Mouse (Mus musculus): ENCODE measurements around the gene Bud13. TPM values are rescaled to one million over a fixed set of nuclear protein-coding genes. Genes with fewer than 3 reads are reported as not detected.
A peak's percentile ranks its signal among the peaks of the same experiment; 100 is the strongest.

The Bud13 gene
- polyA plus RNA-seq, 1 experiment: 8.0 TPM

DNA sequence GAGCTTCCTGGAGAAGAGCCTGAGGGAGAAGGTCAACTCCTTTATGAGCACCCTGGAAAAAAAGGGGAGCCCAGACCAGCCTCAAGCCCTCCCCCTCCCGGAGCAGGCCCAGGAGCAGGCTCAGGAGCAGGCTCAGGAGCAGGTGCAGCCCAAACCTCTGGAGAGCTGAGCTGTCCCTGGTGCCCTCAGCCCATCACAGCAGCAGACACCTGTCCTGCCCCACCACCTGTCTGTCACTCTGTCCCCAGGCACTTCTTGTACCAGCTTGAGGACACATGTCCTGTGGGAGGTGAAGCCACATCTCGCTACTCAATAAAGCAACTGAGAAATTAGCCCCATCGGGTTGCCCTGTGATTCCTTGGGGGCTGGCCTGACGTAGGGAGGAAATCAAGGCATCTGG lies 39.7 kb upstream of the Bud13 start:
- no peak for TF ChIP-seq CTCF (IDR thresholded peaks at IDR 0.05; ENCODE audit: extremely low read depth, insufficient read depth, insufficient read length, insufficient replicate concordance)
- TF ChIP-seq POLR2A (IDR thresholded peaks at IDR 0.05; ENCODE audit: low read depth, low read length): no peak
- 68% methylated on average over 4 of the region's 4 CpGs for whole genome bisulfite sequencing
- Histone ChIP-seq H3K4me1 (ENCODE audit: control insufficient read depth, insufficient read depth, insufficient read length) (no peaks in the 10 kb centered on the region), H3K27me3 (ENCODE audit: control insufficient read depth, insufficient read depth, low read length) (no peaks in the 10 kb centered on the region), H3K4me3 (ENCODE audit: extremely low read depth, insufficient read depth, insufficient read length) (no peak overlapping the region), H3K36me3 (ENCODE audit: control insufficient read depth, insufficient read depth, low read length) (no peaks in the 10 kb centered on the region), H3K27ac (ENCODE audit: insufficient read depth, low read length) (no peak overlapping the region)
- no peak for DNase-seq (ENCODE audit: low read depth in 1 of 2, low spot score in 2 of 2)

- H3K27ac ChIP-seq (ENCODE audit: insufficient read depth, low read length): no peak overlapping the region
- H3K4me1 ChIP-seq (ENCODE audit: control insufficient read depth, insufficient read depth, insufficient read length): no peaks in the 10 kb centered on the region
- H3K27me3 ChIP-seq (ENCODE audit: control insufficient read depth, insufficient read depth, low read length): no peaks in the 10 kb centered on the region
- DNase-seq (ENCODE audit: low read depth in 1 of 2, low spot score in 2 of 2): no peak
- no peaks in the 10 kb centered on the region for H3K36me3 ChIP-seq (ENCODE audit: control insufficient read depth, insufficient read depth, low read length)
- WGBS: 76% methylated on average over 8 of the region's 8 CpGs
- no peak overlapping the region for H3K4me3 ChIP-seq (ENCODE audit: extremely low read depth, insufficient read depth, insufficient read length)
- no peak for TF ChIP-seq POLR2A (IDR thresholded peaks at IDR 0.05; ENCODE audit: low read depth, low read length)
- no peak for TF ChIP-seq CTCF (IDR thresholded peaks at IDR 0.05; ENCODE audit: extremely low read depth, insufficient read depth, insufficient read length, insufficient replicate concordance)
Measured at GRCm38 (mm10) chr9:46243584-46243983, 39.2 kb upstream of the Bud13 start.

- Histone ChIP-seq H3K27me3 (ENCODE audit: control insufficient read depth, insufficient read depth, low read length) (no peaks in the 10 kb centered on the region), H3K36me3 (ENCODE audit: control insufficient read depth, insufficient read depth, low read length) (no peaks in the 10 kb centered on the region), H3K4me1 (ENCODE audit: control insufficient read depth, insufficient read depth, insufficient read length) (no peaks in the 10 kb centered on the region), H3K4me3 (ENCODE audit: extremely low read depth, insufficient read depth, insufficient read length) (no peak overlapping the region), H3K27ac (ENCODE audit: insufficient read depth, low read length) (no peak overlapping the region)
- DNase-seq (ENCODE audit: low read depth in 1 of 2, low spot score in 2 of 2): peak in 1 of 2 experiments; percentile 20
- no peak for TF ChIP-seq POLR2A (IDR thresholded peaks at IDR 0.05; ENCODE audit: low read depth, low read length)
- peak; percentile 69; the same call in 1 of the 2 replicates for TF ChIP-seq CTCF (IDR thresholded peaks at IDR 0.05; ENCODE audit: extremely low read depth, insufficient read depth, insufficient read length, insufficient replicate concordance)
- WGBS: 35% methylated on average over 11 of the region's 11 CpGs
Measured at GRCm38 (mm10) chr9:46246752-46247324, 36.0 kb upstream of the Bud13 start.

DNA sequence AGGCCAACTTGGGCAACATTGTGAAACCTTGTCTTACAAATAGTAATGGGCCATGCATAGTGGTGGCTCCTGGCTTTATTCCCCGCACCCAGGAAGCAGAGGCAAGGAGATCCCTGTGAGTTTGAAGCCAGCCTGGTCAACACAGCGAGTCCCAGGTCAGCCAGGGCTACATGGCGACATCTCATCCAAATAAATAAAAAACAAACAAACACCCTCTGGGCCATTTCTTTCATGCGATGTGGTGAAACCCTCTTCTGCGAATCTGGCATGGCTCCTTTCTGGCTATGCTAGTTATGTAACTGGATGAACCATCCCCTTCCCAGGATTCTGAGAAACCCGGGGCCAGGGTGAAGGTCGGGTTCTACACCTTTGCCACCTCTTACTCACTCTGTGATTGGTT lies 26.6 kb upstream of the Bud13 start:
- 89% methylated on average over 7 of the region's 7 CpGs for WGBS
- DNase-seq (ENCODE audit: low read depth in 1 of 2, low spot score in 2 of 2): no peak
- no peaks in the 10 kb centered on the region for H3K27me3 ChIP-seq (ENCODE audit: control insufficient read depth, insufficient read depth, low read length)
- no peaks in the 10 kb centered on the region for H3K4me1 ChIP-seq (ENCODE audit: control insufficient read depth, insufficient read depth, insufficient read length)
- TF ChIP-seq POLR2A (IDR thresholded peaks at IDR 0.05; ENCODE audit: low read depth, low read length) (no peak), CTCF (IDR thresholded peaks at IDR 0.05; ENCODE audit: extremely low read depth, insufficient read depth, insufficient read length, insufficient replicate concordance) (no peak)
- H3K27ac ChIP-seq (ENCODE audit: insufficient read depth, low read length): no peak overlapping the region
- H3K36me3 ChIP-seq (ENCODE audit: control insufficient read depth, insufficient read depth, low read length): no peaks in the 10 kb centered on the region
- no peak overlapping the region for H3K4me3 ChIP-seq (ENCODE audit: extremely low read depth, insufficient read depth, insufficient read length)

GRCm38 (mm10) chr9:46256658-46257385 lies 26.0 kb upstream of the Bud13 start:
- no peak for TF ChIP-seq CTCF (IDR thresholded peaks at IDR 0.05; ENCODE audit: extremely low read depth, insufficient read depth, insufficient read length, insufficient replicate concordance)
- TF ChIP-seq POLR2A (IDR thresholded peaks at IDR 0.05; ENCODE audit: low read depth, low read length): no peak
- Histone ChIP-seq H3K27me3 (ENCODE audit: control insufficient read depth, insufficient read depth, low read length) (no peaks in the 10 kb centered on the region), H3K36me3 (ENCODE audit: control insufficient read depth, insufficient read depth, low read length) (no peaks in the 10 kb centered on the region), H3K4me1 (ENCODE audit: control insufficient read depth, insufficient read depth, insufficient read length) (no peaks in the 10 kb centered on the region), H3K4me3 (ENCODE audit: extremely low read depth, insufficient read depth, insufficient read length) (no peak overlapping the region), H3K27ac (ENCODE audit: insufficient read depth, low read length) (no peak overlapping the region)
- DNase-seq (ENCODE audit: low read depth in 1 of 2, low spot score in 2 of 2): no peak
- 84% methylated on average over 10 of the region's 10 CpGs for WGBS

GRCm38 (mm10) chr9:46257546-46257945 lies 25.3 kb upstream of the Bud13 start:
- Histone ChIP-seq H3K27ac (ENCODE audit: insufficient read depth, low read length) (no peak overlapping the region), H3K4me1 (ENCODE audit: control insufficient read depth, insufficient read depth, insufficient read length) (no peaks in the 10 kb centered on the region), H3K36me3 (ENCODE audit: control insufficient read depth, insufficient read depth, low read length) (no peaks in the 10 kb centered on the region), H3K27me3 (ENCODE audit: control insufficient read depth, insufficient read depth, low read length) (no peaks in the 10 kb centered on the region), H3K4me3 (ENCODE audit: extremely low read depth, insufficient read depth, insufficient read length) (no peak overlapping the region)
- no peak for TF ChIP-seq POLR2A (IDR thresholded peaks at IDR 0.05; ENCODE audit: low read depth, low read length)
- no peak for DNase-seq (ENCODE audit: low read depth in 1 of 2, low spot score in 2 of 2)
- WGBS: 81% methylated on average over 3 of the region's 3 CpGs

GRCm38 (mm10) chr9:46259111-46259510 lies 23.7 kb upstream of the Bud13 start:
- H3K4me1 ChIP-seq (ENCODE audit: control insufficient read depth, insufficient read depth, insufficient read length): no peaks in the 10 kb centered on the region
- H3K36me3 ChIP-seq (ENCODE audit: control insufficient read depth, insufficient read depth, low read length): no peaks in the 10 kb centered on the region
- no peak overlapping the region for H3K4me3 ChIP-seq (ENCODE audit: extremely low read depth, insufficient read depth, insufficient read length)
- H3K27ac ChIP-seq (ENCODE audit: insufficient read depth, low read length): no peak overlapping the region
- TF ChIP-seq CTCF (IDR thresholded peaks at IDR 0.05; ENCODE audit: extremely low read depth, insufficient read depth, insufficient read length, insufficient replicate concordance): no peak
- no peak for TF ChIP-seq POLR2A (IDR thresholded peaks at IDR 0.05; ENCODE audit: low read depth, low read length)
- WGBS: 90% methylated on average over 6 of the region's 6 CpGs
- no peak for DNase-seq (ENCODE audit: low read depth in 1 of 2, low spot score in 2 of 2)
- no peaks in the 10 kb centered on the region for H3K27me3 ChIP-seq (ENCODE audit: control insufficient read depth, insufficient read depth, low read length)

All from spleen, adult 2 months (tissue).